In genomic region chr8:107507019-107507418, GRCm38 (mm10) we compare ENCODE assay signal across 19 mouse cellular contexts.
DNase-seq lines count a peak whose midpoint lies in the region; ATAC-seq lines count a peak whose summit lies in the region.
"Had no signal": no experiment of that assay in that cellular context is flagged by ENCODE, and none has a peak within 500 bp of the region (broad histone marks: within the 10 kb centered on the region; RNA-seq: fewer than 3 reads in every experiment).

No protein-coding gene starts in this region.

- H3K27me3 ChIP-seq in midbrain, embryonic 11.5 days (ENCODE audit: control insufficient read depth, insufficient read depth, low read length): no peaks in the 10 kb centered on the region
- no peaks in the 10 kb centered on the region for H3K27me3 ChIP-seq in midbrain, embryonic 16.5 days (ENCODE audit: control insufficient read depth, insufficient read depth, low read depth, low read length)
- H3K27me3 ChIP-seq: CH12.LX, Patski had no signal

- no peak overlapping the region for H3K4me3 ChIP-seq in midbrain, embryonic 11.5 days (ENCODE audit: low read depth, low read length)
- H3K4me3 ChIP-seq in midbrain, embryonic 16.5 days (ENCODE audit: low read depth, low read length): no peak overlapping the region

- ATAC-seq in midbrain, embryonic 11.5 days (ENCODE audit: low FRiP score): no peak
- no peak for ATAC-seq in midbrain, embryonic 16.5 days
- ATAC-seq: activated CD4-positive, CD25-positive, alpha-beta regulatory T cell, adult 4 months; CD4-positive, CD25-positive, alpha-beta regulatory T cell, adult 4 months; Patski had no signal

- peak; percentile 77 for DNase-seq in heart, adult 11 months
- no peak for DNase-seq in heart, postnatal 10 days
- peak; percentile 54 for DNase-seq in midbrain, embryonic 11.5 days (ENCODE audit: low spot score, missing footprints)
- DNase-seq: adrenal gland, adult 2 months; adrenal gland, adult 8-10 months; adrenal gland, postnatal 10 days; adrenal gland, postnatal 14 days; adrenal gland, postnatal 25 days; adrenal gland, postnatal 36 days; B cell, adult 2 months; cerebellum, adult 11 months; cerebellum, adult 11-12 months; cerebellum, adult 18-20 months had no signal

- H3K4me2 ChIP-seq in midbrain, embryonic 11.5 days: no peak overlapping the region
- H3K4me2 ChIP-seq in midbrain, embryonic 16.5 days (ENCODE audit: low read length): no peak overlapping the region

- no peaks in the 10 kb centered on the region; the same call in 1 of the 2 replicates for H3K36me3 ChIP-seq in midbrain, embryonic 11.5 days (ENCODE audit: control insufficient read depth, insufficient read depth, low read length)
- peaks cover 2% of the 10 kb centered on the region for H3K36me3 ChIP-seq in midbrain, embryonic 16.5 days (ENCODE audit: control insufficient read depth, insufficient read depth, low read length)

- no peak overlapping the region for H3K9ac ChIP-seq in midbrain, embryonic 11.5 days (ENCODE audit: low read length)
- no peak overlapping the region for H3K9ac ChIP-seq in midbrain, embryonic 16.5 days (ENCODE audit: low read depth, low read length)

- no peaks in the 10 kb centered on the region; the same call in 1 of the 2 replicates for H3K4me1 ChIP-seq in midbrain, embryonic 11.5 days (ENCODE audit: control insufficient read depth, insufficient read depth, low read length)
- no peaks in the 10 kb centered on the region for H3K4me1 ChIP-seq in midbrain, embryonic 16.5 days (ENCODE audit: control insufficient read depth, insufficient read depth, low read length)

- intact Hi-C loops in heart, postnatal 10 days (cut with DNase I): no loop called here

- no peak overlapping the region for H3K27ac ChIP-seq in midbrain, embryonic 11.5 days (ENCODE audit: low read depth, low read length)
- no peak overlapping the region for H3K27ac ChIP-seq in midbrain, embryonic 16.5 days (ENCODE audit: low read length)

- 91% methylated on average over 1 of the region's 1 CpGs for WGBS in midbrain, embryonic 11.5 days
- 93% methylated on average over 1 of the region's 1 CpGs for WGBS in midbrain, embryonic 16.5 days

- no peaks in the 10 kb centered on the region for H3K9me3 ChIP-seq in midbrain, embryonic 11.5 days (ENCODE audit: control insufficient read depth, low read length)
- no peaks in the 10 kb centered on the region for H3K9me3 ChIP-seq in midbrain, embryonic 16.5 days (replicated peaks; ENCODE audit: control insufficient read depth, low read length, poor library complexity, severe bottlenecking)
- H3K9me3 ChIP-seq: G1E had no signal

Comparison
In these comparisons a context has a peak if more than half of its experiments do, and no peak if none do; other contexts are left out.
1. DNase-seq: peak in heart, adult 11 months (single experiment) and midbrain, embryonic 11.5 days (single experiment); none in heart, postnatal 10 days (0 of 2).